Mouse (Mus musculus): ENCODE measurements at regions not wholly inside any gene's neighbourhood (a gene's known extent, or its start where the extent isn't known, plus 50 kb on each side); places are given as distances from the start of the nearest gene placed in this dataset.

DNA sequence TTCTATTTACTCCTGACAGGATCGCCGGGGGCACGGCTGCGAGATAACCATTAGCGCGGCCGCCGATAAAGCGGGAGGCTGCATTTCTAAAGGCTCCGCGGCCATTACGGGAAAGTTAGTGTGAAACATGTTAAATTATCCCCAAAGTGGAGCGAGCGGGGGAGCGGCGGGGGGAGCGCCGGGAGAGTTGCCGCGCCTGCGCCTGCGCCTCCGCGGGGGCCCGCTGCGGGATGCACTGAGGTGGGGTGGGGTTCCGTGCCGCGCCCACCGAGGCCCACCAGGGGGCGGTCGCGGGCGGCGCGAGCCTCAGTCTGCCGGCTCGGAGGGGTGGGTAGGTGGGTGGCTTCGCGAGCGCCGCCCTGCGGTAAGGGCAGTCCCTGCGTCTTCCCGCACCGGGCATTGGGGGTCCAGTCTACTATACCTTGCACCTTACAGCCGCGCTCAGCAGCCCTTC lies 71.8 kb upstream of the Pax2 start:
- intact Hi-C loops (cut with DNase I), result loop anchor here (5.0 to 10.0 kb wide), 2 partner anchors 63 to 201 kb away; no protein-coding TSS in a partner anchor

DNA sequence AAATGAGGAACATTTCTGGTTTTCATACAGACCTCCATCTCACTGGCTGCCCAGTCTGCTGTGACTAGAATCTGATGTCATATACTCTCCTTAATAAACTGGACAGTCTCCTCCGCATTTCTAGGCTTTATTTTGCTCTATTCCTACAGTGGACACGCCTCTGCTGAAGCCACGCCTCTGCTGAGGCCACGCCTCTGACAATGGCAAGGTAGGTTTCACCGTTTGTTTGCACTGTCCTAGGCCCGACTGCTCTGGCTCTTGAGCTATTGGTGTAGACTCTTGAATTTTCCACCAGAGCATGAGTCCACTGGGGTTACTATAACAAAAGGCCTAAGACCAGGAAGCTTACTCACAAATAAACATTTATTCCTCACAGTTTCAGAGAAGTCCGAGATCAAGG lies 69.8 kb upstream of the Pax2 start:
- intact Hi-C loops (cut with DNase I), result loop anchor here (5.0 to 10.0 kb wide), 2 partner anchors 41 to 199 kb away; no protein-coding TSS in a partner anchor

DNA sequence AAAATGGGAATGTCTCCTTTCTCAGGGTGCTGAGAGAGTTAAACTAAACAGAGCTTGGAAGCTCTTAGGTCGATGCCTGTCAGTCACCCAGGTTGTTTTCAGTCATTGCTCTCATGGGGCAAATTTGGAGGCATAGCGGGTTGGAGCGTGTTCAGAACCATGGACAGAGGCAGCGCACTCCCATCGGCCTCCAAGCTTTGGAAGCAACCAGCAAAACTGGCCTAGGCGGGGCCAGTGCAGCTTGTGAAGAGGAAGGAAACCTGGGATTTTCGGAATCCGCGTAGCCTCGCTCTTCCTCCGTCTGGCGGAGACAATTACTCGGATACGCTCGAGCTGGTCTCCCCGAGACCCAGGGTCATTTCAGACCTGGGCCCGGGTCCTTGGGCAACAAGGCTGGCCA lies 63.4 kb upstream of the Pax2 start:
- intact Hi-C loops (cut with DNase I), result no loop called here

DNA sequence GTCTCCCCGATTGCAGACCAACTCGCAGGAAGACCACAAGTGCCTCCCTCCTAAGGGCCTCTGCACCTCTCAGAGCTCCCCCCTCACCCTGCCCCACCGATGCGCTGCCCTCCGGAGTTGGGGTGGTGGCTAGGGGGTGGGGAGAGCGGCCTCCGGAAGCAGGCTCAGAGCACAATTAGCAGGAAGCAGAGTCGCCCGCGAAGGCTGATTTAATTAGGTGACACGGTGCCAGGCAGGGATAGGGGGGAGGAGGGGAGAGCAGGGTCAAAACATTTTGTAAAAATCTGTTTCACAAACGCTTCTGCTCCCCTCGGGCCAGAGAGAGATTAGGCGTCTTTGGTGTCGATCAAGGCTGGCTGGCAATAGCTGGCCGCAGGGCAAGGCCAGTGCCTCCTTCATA lies 63.0 kb upstream of the Pax2 start:
- intact Hi-C loops (cut with DNase I), result no loop called here

DNA sequence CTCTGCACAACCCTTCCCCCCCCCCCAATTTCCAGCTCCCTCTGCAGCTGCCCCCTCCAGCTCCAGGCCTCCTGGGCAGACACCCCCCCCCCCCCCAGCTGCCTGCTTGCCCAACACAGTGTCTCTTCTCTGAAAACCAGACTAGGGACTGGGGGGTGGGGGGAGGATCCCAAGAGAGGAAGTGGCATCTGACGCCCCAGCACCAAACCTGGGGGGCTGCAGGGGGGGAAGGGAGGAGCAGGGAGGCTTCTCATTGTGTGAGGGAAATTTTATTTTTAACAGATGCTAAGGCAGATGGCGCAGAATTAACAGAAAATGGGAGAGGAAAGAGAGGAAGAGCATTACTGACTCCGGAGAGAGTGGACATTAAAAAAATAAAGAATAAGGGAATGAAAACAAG lies 60.5 kb upstream of the Pax2 start:
- intact Hi-C loops (cut with DNase I), result no loop called here

DNA sequence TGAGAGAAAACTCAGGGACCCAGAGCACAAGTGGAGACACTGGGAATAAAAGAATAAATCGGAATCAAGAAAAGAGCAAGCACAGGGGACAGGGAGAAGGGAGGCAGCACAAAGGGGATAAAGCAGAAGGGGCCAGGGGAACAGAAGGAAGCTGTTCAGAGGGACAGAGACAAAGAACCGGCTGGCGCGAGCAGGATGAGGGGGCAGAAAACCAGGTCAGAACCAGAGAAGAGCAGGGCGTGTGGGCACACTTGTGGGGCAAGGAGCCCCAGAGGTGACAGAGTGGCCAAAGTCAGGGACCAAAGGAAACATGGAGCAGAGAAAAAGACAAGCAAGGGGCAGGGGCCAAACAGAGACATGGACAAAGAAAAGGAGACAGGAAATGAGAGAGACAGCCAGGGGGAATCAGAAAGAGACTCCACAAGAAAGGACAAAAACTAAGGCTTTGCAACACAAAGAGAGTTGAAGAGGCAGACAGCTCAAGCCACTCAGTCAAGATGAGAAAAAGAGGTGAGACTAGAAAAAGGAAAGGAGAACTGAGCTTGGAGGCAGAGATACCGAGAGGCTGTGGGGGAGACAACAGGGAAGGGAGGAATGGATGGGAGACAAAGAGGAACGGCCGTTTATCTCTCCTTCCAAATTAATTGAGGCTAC lies 59.7 kb upstream of the Pax2 start:
- intact Hi-C loops (cut with DNase I), result no loop called here

DNA sequence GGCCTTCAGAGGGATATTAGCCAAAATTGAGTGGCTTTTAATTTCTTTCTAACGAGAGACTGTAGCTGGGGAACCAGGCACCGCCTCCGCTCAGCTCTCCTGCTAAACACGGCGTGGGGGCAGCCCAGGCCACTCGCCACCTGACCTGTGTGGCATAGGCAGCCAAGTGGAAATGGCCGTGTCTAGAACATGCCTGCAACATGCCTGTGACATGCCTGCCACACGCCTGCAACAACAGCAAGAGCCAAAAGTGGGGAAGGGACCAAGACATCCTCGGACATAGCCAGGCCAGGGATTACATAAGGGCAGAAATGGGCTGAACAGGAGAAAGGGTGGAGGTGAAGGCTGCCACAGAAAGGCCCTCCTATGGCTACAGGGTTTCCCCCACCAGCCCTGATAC lies 59.1 kb upstream of the Pax2 start:
- intact Hi-C loops (cut with DNase I), result no loop called here

DNA sequence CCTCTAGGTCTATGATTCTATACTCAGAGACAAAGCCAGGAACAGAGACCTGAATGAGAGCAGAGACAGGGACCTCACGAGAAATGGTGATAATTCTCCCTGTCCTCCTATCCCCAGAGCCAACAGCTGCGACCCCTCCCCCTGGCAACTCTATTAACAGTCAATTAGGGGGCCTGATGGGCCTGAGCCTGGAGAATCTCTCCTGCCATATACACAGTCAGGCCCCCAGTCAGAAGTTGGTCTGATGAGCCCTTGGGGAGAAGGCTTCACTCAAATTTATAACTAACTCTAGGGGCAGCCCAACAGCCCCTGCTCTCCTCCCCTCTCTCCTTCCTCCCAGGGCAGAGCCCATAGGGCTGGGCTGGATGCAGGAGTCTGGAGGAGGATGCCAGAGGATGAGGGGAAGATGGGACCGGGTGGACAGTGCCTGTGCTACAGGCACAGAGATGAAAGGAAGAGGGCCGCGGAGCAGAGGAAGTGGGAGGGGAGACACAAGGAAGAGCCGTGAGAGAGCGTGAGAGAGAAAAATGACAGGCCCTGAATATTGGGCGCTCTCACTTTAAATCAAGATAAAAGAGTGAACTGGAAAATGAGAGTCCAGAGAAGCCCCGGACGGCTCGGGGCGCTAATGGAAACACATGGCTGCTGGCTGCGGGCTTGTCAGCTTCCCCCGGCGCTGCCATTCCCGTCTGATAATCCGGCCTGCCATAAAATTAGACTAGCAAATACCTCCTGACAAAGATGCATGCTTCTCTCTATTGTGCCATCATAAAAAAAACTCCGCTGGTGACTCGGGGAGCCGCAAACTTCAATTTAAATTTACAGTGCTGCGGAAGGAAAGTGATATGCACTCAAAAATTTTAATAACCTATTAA lies 57.2 kb upstream of the Pax2 start:
- intact Hi-C loops (cut with DNase I), result no loop called here

Data from adrenal gland (tissue).